ENCODE assay signal across 8 mouse cellular contexts in genomic region chr12:85705831-85706530, GRCm38 (mm10). TPM values are rescaled to one million over a fixed set of nuclear protein-coding genes. Genes with fewer than 3 reads are reported as not detected.
DNase-seq lines count a peak whose midpoint lies in the region; ATAC-seq and TF ChIP-seq lines count a peak whose summit lies in the region.

No protein-coding gene starts in this region.

- H3K79me2 ChIP-seq in liver, adult 2 months (ENCODE audit: control insufficient read depth, insufficient read depth, low read length) = no peaks in the 10 kb centered on the region
- no peaks in the 10 kb centered on the region for H3K79me2 ChIP-seq in myocyte (ENCODE audit: control insufficient read depth, insufficient read depth)

- WGBS in liver, adult 2 months = 15% methylated on average over 17 of the region's 17 CpGs

- H3K4me3 ChIP-seq in liver, adult 2 months (ENCODE audit: insufficient read depth, low read depth, low read length) = peak overlapping the region; percentile 43
- H3K4me3 ChIP-seq in cortical plate, adult 2 months (ENCODE audit: insufficient read depth, low read length) = peak overlapping the region; percentile 18
- H3K4me3 ChIP-seq in myocyte = peak overlapping the region; percentile 15

- no peak overlapping the region for H3ac ChIP-seq in myocyte (ENCODE audit: control insufficient read depth, insufficient read length)

- H3K27ac ChIP-seq in liver, adult 2 months (replicated peaks; ENCODE audit: insufficient read depth, low read depth, low read length) = no peak overlapping the region
- H3K27ac ChIP-seq in cortical plate, adult 2 months (ENCODE audit: insufficient read depth, low read length) = no peak overlapping the region

- no peaks in the 10 kb centered on the region for H3K36me3 ChIP-seq in liver, adult 2 months (ENCODE audit: control insufficient read depth, insufficient read depth, low read length)
- no peaks in the 10 kb centered on the region for H3K36me3 ChIP-seq in myocyte (ENCODE audit: control insufficient read depth, insufficient read depth)

- peak; percentile 29 for ATAC-seq in inflammation-experienced regulatory T-cells, adult 6 months
- ATAC-seq in frontal cortex, adult (ENCODE audit: low TSS enrichment) = no peak

- H3K27me3 ChIP-seq in liver, adult 2 months (ENCODE audit: control insufficient read depth, insufficient read depth, low read length) = no peaks in the 10 kb centered on the region
- H3K27me3 ChIP-seq in myocyte (ENCODE audit: control insufficient read depth, insufficient read depth, insufficient read length) = peaks cover 29% of the 10 kb centered on the region

- no peak for TF ChIP-seq CTCF in liver, adult 2 months (IDR thresholded peaks at IDR 0.05; ENCODE audit: low read depth, low read length)
- no peak for TF ChIP-seq CTCF in cortical plate, adult 2 months (IDR thresholded peaks at IDR 0.05; ENCODE audit: extremely low read depth, insufficient read depth, low read length)

- H3K9ac ChIP-seq in liver, adult 2 months (ENCODE audit: low read depth, low read length) = peak overlapping the region; percentile 48

- TF ChIP-seq POLR2A in liver, adult 2 months (IDR thresholded peaks at IDR 0.05; ENCODE audit: extremely low read depth, insufficient read depth, low read length) = no peak
- TF ChIP-seq POLR2A in cortical plate, adult 2 months (IDR thresholded peaks at IDR 0.05; ENCODE audit: extremely low read depth, insufficient read depth, low read length) = no peak
- peak; percentile 4 for TF ChIP-seq POLR2A in myocyte (IDR thresholded peaks at IDR 0.05; ENCODE audit: insufficient read length, low read depth)

- no peak for DNase-seq in liver, adult 2 months (ENCODE audit: extremely low read depth, low read depth, low spot score)
- DNase-seq in liver = no peak
- no peak for DNase-seq in layer of hippocampus, postnatal 10 days (ENCODE audit: low spot score in 2 of 2)
- no peak for DNase-seq in thymus, adult 18-20 months

- peak overlapping the region; percentile 72 for H3K4me2 ChIP-seq in myocyte (ENCODE audit: low read depth)

- H3K4me1 ChIP-seq in liver, adult 2 months (ENCODE audit: control insufficient read depth, insufficient read depth, low read length) = peaks cover 3% of the 10 kb centered on the region; the same call in 1 of the 2 replicates
- H3K4me1 ChIP-seq in cortical plate, adult 2 months (ENCODE audit: control insufficient read depth, insufficient read depth, low read length) = no peaks in the 10 kb centered on the region

TF ChIP-seq in myocyte, 11 proteins besides CTCF, POLR2A, EP300 and RAD21:
- TF ChIP-seq TCF3 (IDR thresholded peaks at IDR 0.05; ENCODE audit: insufficient read length, low read depth) (no peak), MYOD1 (IDR thresholded peaks at IDR 0.05; ENCODE audit: control insufficient read depth in 1 of 3, insufficient read length in 2 of 3, low read depth in 2 of 3) (peak in 1 of 3 experiments; percentile 5), USF1 (IDR thresholded peaks at IDR 0.05; ENCODE audit: low read depth) (no peak), REST (IDR thresholded peaks at IDR 0.05; ENCODE audit: insufficient read depth, insufficient read length) (no peak), SRF (IDR thresholded peaks at IDR 0.05; ENCODE audit: control insufficient read depth, insufficient read length, low read depth) (no peak), MYOG (IDR thresholded peaks at IDR 0.05; ENCODE audit: control insufficient read depth in 1 of 3, insufficient read depth in 1 of 3, insufficient read length in 2 of 3, low read depth in 2 of 3) (peak in 1 of 3 experiments; percentile 35), MAX (IDR thresholded peaks at IDR 0.05; ENCODE audit: low read depth) (no peak), POLR2AphosphoS2 (IDR thresholded peaks at IDR 0.05; ENCODE audit: insufficient read length, low read depth) (no peak), CEBPB (IDR thresholded peaks at IDR 0.05; ENCODE audit: insufficient read depth, poor library complexity, severe bottlenecking) (no peak), TCF12 (IDR thresholded peaks at IDR 0.05; ENCODE audit: insufficient read depth, poor library complexity, severe bottlenecking) (no peak), E2F4 (IDR thresholded peaks at IDR 0.05; ENCODE audit: insufficient read depth) (no peak)

RNA-seq across cellular contexts. Expression of gene Batf, which starts 19.5 kb away (rescaled TPM):
- 0.74 and 1.8 TPM in 2 replicates for total RNA-seq in liver, adult 2 months (2014; rRNA removed)
- polyA plus RNA-seq in liver, adult 2 months (2012; rRNA removed) = 0.39 and 0.76 TPM in 2 replicates
- 0.89 and 0.94 TPM in 2 replicates for polyA plus RNA-seq in cortical plate, adult 2 months (2012; rRNA removed)
- 100 to 1,000 TPM; 172 to 296 (median 268) TPM for polyA plus RNA-seq in inflammation-experienced regulatory T-cells, adult 6 months (2017; shearing (Covaris generic))
- not detected for polyA plus RNA-seq in myocyte (2012; fragmentation: generic; extraction: Trizol)
- under 1 TPM in 1 of 2 experiments, not detected in 1; 0.96 TPM for total RNA-seq in layer of hippocampus, postnatal 10 days (2021)

RNA-seq across cellular contexts. Expression of gene Flvcr2, which starts 40.4 kb away (rescaled TPM):
- 2.8 and 11.9 TPM in 2 replicates for total RNA-seq in liver, adult 2 months (2014; rRNA removed)
- 2.8 and 4.1 TPM in 2 replicates for polyA plus RNA-seq in liver, adult 2 months (2012; rRNA removed)
- 3.3 and 4.3 TPM in 2 replicates for polyA plus RNA-seq in cortical plate, adult 2 months (2012; rRNA removed)
- under 1 TPM; 0.58 to 0.74 (median 0.60) TPM for polyA plus RNA-seq in inflammation-experienced regulatory T-cells, adult 6 months (2017; shearing (Covaris generic))
- polyA plus RNA-seq in myocyte (2012; fragmentation: generic; extraction: Trizol) = 0.74 TPM
- total RNA-seq in layer of hippocampus, postnatal 10 days (2021) = 1 to 10 TPM; 2.8 to 3.0 TPM

Comparison
In these comparisons a context has a peak if more than half of its experiments do, and no peak if none do; other contexts are left out.
1. RNA of gene Batf, which starts 19.5 kb away (polyA plus RNA-seq): 172 to 296 TPM in inflammation-experienced regulatory T-cells, adult 6 months; 0.89 to 0.94 TPM in cortical plate, adult 2 months, 0.39 to 0.76 TPM in liver, adult 2 months and not detected in myocyte (single experiment); every median in the first group is over 10 times any median in the second.
2. Peak in every context shown above with its lines, with median percentiles within 50 percentile points of each other: H3K4me3 ChIP-seq.